Mouse (Mus musculus) frontal cortex, adult (tissue): ENCODE measurements at regions not wholly inside any gene's neighbourhood (a gene's known extent, or its start where the extent isn't known, plus 50 kb on each side); places are given as distances from the start of the nearest gene placed in this dataset.

Source experiments
- ATAC-seq: cut with Nextera tagmentation; 2 replicates; pipeline ENCODE4 v1.9.2; 2017; ENCODE audit warnings: mild to moderate bottlenecking, moderate library complexity, mixed read lengths; ENCODE audit not compliant: low TSS enrichment

GRCm38 (mm10) chr10:113285483-113285882, 356.7 kb upstream of the Atxn7l3b start:
- ATAC-seq = no peak

DNA sequence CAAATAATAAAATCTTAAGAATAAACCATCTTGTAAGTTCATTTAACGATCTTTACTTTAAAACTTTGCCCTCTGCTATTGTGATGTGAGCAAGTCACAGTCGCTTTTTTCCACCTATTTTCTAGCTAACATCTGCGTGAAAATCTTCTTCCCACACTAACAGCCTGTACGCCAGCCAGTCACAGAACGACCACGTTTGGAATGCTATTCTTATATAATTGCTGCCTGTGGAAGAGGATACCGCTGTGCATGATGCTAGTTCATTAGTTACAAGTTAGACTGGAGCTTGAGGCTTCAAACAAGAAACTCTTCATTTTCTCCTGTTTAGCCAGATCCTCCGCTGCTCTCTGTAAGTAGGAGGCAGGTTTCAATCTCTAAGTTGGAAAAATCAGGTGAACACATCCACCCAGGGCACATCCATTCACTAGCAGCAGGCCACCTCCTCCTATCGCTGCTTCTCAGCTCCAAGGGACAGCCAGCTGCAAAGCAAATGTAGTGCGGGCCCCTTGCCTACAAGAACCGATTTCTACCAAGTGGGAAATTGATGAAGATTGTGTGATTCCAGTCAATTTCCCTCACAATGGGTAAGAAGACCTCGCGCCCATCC, 312.1 kb upstream of the Atxn7l3b start:
- peak; percentile 100 for ATAC-seq
